Mouse (Mus musculus) inflammation-experienced regulatory T-cells, adult 6 months (primary cell): ENCODE results near the gene Nup188. TPM values are rescaled to one million over a fixed set of nuclear protein-coding genes. Genes with fewer than 3 reads are reported as not detected.

Experiments
- ATAC-seq: one replicate; pipeline ENCODE4 v1.8.0; 2017
- polyA plus RNA-seq, 3 experiments: library from polyadenylated mRNA; unstranded; fragments of 100-300 nt; shearing (Covaris generic); gene quantifications; one replicate each; pipeline ENCODE4 v1.2.1; 2017

The Nup188 gene
- polyA plus RNA-seq, 3 experiments from 2014 or later: 26.4 to 30.2 (median 26.9) TPM

- peak; percentile 27 for ATAC-seq
These were observed 598 bp upstream of the Nup188 start for GRCm38 (mm10) chr2:30285416-30286181.

GRCm38 (mm10) chr2:30287027-30287373 lies 803 bp downstream of the Nup188 start:
- no peak for ATAC-seq

- no peak for ATAC-seq
These were observed 13.3 kb downstream of the Nup188 start for GRCm38 (mm10) chr2:30299525-30299924.

DNA sequence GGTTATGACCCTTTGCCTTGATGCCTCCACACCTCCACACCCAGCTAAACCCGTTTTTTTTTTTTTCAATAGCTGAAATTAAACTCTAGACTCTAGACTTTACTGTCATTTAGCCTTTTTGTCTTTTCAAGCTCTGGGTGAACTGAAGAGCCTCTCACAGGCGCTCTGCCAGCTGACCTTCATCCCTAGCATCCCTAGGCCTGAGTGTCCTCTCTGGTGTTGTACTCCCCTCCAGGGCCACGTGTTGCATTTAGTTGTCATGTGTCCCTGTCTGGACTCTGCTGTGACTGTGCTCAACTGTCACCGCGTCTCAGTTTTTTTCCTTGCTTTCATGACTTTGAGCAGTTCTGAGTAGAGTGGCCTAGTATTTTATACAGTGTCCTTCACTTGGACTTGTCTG lies 13.8 kb downstream of the Nup188 start:
- ATAC-seq: no peak

- ATAC-seq: no peak
These were observed 19.9 kb downstream of the Nup188 start for GRCm38 (mm10) chr2:30306087-30306486.

- no peak for ATAC-seq
These were observed 23.2 kb downstream of the Nup188 start for GRCm38 (mm10) chr2:30309351-30309750.

GRCm38 (mm10) chr2:30311481-30311880 lies 25.3 kb downstream of the Nup188 start:
- no peak for ATAC-seq

DNA sequence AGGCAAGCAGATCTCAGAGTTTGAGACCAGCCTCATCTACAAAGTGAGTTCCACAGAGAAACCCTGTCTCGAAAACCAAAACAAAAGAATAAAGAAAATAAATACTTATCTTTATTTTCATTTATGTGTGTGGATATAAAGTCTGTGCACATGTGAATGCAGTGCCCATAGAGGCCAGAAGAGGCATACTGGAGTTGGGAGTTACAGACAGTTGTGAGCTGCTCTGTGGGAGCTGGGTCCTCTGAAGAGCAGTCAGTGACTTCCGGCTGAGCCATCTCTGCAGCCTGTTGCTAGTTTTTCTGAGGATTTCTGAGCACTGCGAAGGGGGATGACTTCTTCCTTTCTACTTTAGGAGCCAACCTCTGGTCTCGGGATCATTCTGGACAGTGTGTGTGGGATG lies 29.9 kb downstream of the Nup188 start:
- ATAC-seq: no peak

GRCm38 (mm10) chr2:30316955-30317354 lies 30.8 kb downstream of the Nup188 start:
- no peak for ATAC-seq

DNA sequence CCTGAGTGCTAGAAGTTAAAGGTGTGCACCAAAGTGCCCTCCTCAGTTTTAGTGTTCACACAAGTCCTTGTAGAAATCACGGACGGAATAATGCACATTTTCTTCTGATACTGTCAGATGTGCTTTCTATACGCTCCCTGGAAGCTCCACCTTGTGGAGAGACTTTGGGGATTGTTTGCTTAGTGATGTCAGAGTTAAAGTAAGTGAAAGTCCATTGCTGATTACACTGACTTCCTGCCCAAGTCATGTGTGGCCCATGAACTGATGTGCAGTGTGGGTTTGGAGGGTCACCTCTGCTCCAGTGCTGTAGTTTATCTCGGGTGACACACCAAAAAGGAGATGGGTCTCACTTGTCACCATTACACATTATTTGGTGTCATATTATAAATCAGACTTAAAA lies 33.1 kb downstream of the Nup188 start:
- no peak for ATAC-seq

GRCm38 (mm10) chr2:30323111-30323510 lies 36.9 kb downstream of the Nup188 start:
- no peak for ATAC-seq

DNA sequence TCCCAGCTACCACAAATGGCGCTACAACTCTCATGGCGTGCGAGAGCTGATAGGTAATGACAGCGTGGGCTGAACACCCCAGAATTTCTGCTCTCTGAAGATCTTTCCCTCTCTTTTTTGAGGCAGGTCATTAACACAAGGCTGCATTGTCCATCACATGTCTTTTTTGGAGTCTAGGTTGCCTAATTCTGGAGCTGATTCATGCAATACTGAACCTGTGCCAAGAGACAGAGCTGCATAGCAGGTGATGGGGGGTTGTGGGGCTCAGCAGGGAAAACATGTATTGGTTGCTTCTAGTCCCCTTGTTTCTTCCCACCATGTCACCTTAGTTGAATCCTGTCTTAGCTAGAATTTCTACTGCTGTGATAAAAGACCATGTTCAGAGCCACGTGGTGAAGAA lies 39.1 kb downstream of the Nup188 start:
- no peak for ATAC-seq

DNA sequence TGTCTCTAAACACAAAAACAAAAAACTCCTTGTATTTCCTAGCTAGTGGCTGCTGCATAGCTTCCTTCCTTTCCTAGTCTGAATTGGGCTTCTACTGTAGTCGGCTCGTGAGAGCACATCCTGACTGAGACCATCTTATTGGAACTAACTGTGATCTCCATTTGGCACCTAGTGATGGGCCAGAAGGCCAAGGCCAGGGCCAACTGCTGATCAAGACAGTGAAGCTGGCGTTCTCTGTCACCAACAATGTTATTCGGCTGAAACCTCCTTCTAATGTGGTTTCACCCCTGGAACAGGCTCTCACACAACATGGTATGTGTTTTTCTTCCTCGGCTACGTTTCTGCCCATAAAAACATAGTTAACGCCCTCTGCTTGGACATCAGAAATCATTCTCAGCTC lies 41.1 kb downstream of the Nup188 start:
- no peak for ATAC-seq

GRCm38 (mm10) chr2:30328791-30329190 lies 42.6 kb downstream of the Nup188 start:
- ATAC-seq: no peak

DNA sequence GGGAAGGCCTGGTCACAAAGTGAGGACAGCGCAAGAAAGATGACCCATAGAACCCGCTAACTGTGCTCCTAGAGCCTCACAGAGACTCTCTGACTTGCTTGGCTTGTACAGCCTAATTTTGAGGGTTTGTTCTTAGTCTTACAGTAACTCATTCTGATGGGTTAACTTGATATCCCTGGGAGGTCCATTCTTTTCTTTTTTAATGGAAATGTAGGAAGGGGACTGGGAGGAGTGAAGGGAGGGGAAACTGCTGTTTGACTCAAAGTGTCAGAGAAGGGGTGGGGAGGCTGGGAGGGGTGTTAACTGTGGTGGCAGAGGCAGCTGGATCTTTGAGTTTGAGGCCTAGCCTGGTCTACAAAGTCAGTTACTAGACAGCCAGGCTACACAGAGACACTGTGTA lies 49.1 kb downstream of the Nup188 start:
- no peak for ATAC-seq

- no peak for ATAC-seq
These were observed 50.1 kb downstream of the Nup188 start for GRCm38 (mm10) chr2:30336174-30336915.

DNA sequence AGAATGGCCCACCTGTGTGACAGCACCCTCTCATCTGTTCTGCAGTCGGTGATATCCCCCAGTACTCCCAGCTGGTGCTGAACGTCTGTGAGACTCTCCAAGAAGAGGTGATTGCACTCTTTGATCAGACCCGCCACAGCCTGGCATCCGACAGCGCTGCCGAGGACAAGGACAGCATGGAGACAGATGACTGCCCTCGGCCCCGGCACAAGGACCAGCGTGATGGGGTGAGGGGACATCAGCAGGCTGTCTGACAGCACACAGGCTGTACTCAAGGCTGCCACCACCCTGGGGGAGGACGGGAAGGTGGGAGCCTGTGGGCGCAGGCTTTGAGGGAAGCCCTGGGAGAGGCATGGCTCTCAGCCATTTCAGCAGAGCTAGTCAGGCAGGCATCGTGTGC lies 51.0 kb downstream of the Nup188 start:
- no peak for ATAC-seq

GRCm38 (mm10) chr2:30342061-30342460 lies 55.9 kb downstream of the Nup188 start:
- ATAC-seq: no peak

GRCm38 (mm10) chr2:30342544-30342943 lies 56.3 kb downstream of the Nup188 start:
- no peak for ATAC-seq

- ATAC-seq: no peak
These were observed 57.5 kb downstream of the Nup188 start for GRCm38 (mm10) chr2:30343601-30344137.

DNA sequence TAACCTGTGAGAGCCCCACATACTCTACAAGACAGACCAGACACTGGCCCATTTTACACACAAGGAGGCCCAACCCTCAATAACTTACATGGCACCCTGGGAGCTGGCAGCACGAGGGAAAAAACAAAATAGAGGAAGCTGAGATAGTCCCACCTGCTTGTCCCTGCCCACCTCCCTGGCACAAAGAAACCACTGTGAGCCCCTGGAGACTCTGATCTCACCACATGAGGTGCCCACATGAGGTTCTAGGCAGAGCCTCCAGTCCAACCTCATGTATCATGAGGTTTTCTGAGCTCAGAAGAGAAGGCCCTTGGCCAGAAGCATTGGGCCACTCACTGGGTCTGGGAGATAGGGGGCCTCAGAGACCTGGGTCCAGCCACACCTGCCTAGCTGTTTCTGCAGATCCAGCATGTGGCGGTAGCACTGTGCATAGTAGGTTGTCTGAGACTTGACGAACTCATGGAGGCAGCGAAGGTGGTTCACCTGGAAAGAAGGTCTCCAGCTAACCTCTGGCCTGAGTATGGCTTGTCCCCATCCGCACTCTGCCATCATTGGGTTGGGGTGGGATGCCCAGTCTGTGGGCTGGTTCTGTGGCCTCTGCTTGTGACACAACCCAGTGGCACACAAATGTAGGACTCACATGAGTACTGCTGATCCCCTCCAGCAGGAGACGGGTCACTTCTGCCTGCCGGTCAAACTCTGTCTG lies 59.9 kb downstream of the Nup188 start:
- no peak for ATAC-seq

GRCm38 (mm10) chr2:30349196-30349595 lies 63.0 kb downstream of the Nup188 start:
- no peak for ATAC-seq

GRCm38 (mm10) chr2:30351149-30351548 lies 65.0 kb downstream of the Nup188 start:
- ATAC-seq: no peak
